Mouse (Mus musculus) kidney, adult 2 months (tissue): ENCODE measurements around the gene Dchs2. TPM values are rescaled to one million over a fixed set of nuclear protein-coding genes. Genes with fewer than 3 reads are reported as not detected.

Source experiments
- DNase-seq: peaks from one replicate; pipeline ENCODE4 v3.0.0; 2021
- H3K27ac ChIP-seq: fragments of 200-500 bp; 2 replicates; pipeline ENCODE4 v1.5.1; 2012; ENCODE audit warnings: low read depth, low read length, control low read depth, inconsistent platforms; ENCODE audit not compliant: insufficient read depth
- H3K27me3 ChIP-seq: fragments of 200-500 bp; replicated peaks from 2 replicates; pipeline ENCODE4 v1.6.1; 2012; ENCODE audit warnings: mild to moderate bottlenecking, moderate library complexity, low read length, inconsistent platforms; ENCODE audit not compliant: control insufficient read depth, insufficient read depth
- H3K36me3 ChIP-seq: fragments of 200-500 bp; 2 replicates; pipeline ENCODE4 v1.6.1; 2012; ENCODE audit warnings: mild to moderate bottlenecking, moderate library complexity, low read length, inconsistent platforms; ENCODE audit not compliant: control insufficient read depth, insufficient read depth
- H3K4me1 ChIP-seq: fragments of 200-500 bp; 2 replicates; pipeline ENCODE4 v1.6.1; 2011; ENCODE audit warnings: low read length; ENCODE audit not compliant: control insufficient read depth, insufficient read depth
- H3K4me3 ChIP-seq: fragments of 200-500 bp; 2 replicates; pipeline ENCODE4 v1.5.1; 2011; ENCODE audit warnings: mild to moderate bottlenecking, low read depth, low read length, control low read depth; ENCODE audit not compliant: insufficient read depth
- CTCF ChIP-seq: fragments of 200-500 bp; conservative IDR thresholded peaks from 2 replicates; pipeline ENCODE4 v1.5.1; 2011; ENCODE audit warnings: low read depth, mild to moderate bottlenecking, control low read depth, low read length, moderate library complexity, mixed read lengths; ENCODE audit not compliant: insufficient read depth, insufficient read length
- POLR2A ChIP-seq: fragments of 200-500 bp; IDR thresholded peaks from one replicate; pipeline ENCODE4 v1.6.1; 2011; ENCODE audit warnings: low read depth, low read length, control low read depth
- WGBS: fragments of 180-500 bp; shearing (Covaris S2); methylation state at CpG from one replicate; pipeline ENCODE4 v1.1.7; 2018; 5-methylcytosine and 5-hydroxymethylcytosine counted together
- polyA plus RNA-seq: library from polyadenylated mRNA; depleted of rRNA; stranded (reverse); fragments of >200 nt; gene quantifications from 2 replicates; pipeline ENCODE4 v1.2.3, GENCODE M21; 2012

Dchs2 gene
- polyA plus RNA-seq, 1 experiment = 0.03 TPM

DNA sequence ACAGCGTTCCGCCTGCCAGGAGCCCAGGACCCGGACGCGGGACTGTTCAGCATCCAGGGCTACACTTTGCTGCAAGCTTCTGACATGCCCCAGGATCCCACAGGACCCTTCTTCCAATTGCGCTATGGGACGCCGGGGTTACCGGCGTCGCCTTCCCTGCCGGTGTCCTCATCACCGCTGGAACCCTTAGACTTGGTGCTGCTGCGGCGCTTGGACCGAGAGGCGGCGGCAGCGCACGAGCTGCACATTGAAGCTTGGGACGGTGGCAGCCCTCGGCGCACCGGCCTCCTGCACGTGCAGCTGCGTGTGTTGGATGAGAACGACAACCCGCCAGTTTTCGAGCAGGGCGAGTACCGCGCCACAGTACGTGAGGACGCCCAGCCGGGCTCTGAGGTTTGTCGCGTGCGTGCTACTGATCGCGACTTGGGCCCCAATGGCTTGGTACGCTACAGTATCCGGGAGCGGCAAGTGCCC is 738 bp downstream of the Dchs2 start:
- under 1% methylated on average over 43 of the region's 43 CpGs for WGBS
- Histone ChIP-seq H3K27ac (no peak overlapping the region), H3K4me1 (no peaks in the 10 kb centered on the region), H3K27me3 (0 out of 2 replicates have a peak, but pooled peaks cover 2% of the 10 kb centered on the region), H3K4me3 (peak overlapping the region; percentile 1; the same call in 1 of the 2 replicates), H3K36me3 (no peaks in the 10 kb centered on the region)
- TF ChIP-seq POLR2A (no peak), CTCF (no peak)
- no peak for DNase-seq

GRCm38 (mm10) chr3:83129151-83129550 is 1.4 kb downstream of the Dchs2 start:
- Histone ChIP-seq H3K27me3 (0 out of 2 replicates have a peak, but pooled peaks cover 2% of the 10 kb centered on the region), H3K4me3 (no peak overlapping the region), H3K36me3 (no peaks in the 10 kb centered on the region), H3K4me1 (no peaks in the 10 kb centered on the region), H3K27ac (no peak overlapping the region)
- 7% methylated on average over 22 of the region's 22 CpGs for WGBS
- no peak for DNase-seq
- TF ChIP-seq POLR2A (no peak), CTCF (no peak)

- peak; percentile 10 for DNase-seq
- 50% methylated on average over 7 of the region's 7 CpGs for WGBS
- Histone ChIP-seq H3K27ac (no peak overlapping the region), H3K4me3 (no peak overlapping the region), H3K27me3 (no peaks in the 10 kb centered on the region), H3K4me1 (no peaks in the 10 kb centered on the region), H3K36me3 (no peaks in the 10 kb centered on the region)
- TF ChIP-seq POLR2A = no peak
- TF ChIP-seq CTCF = no peak
Measured at GRCm38 (mm10) chr3:83136413-83136812, 8.7 kb downstream of the Dchs2 start.

GRCm38 (mm10) chr3:83138820-83139219 is 11.1 kb downstream of the Dchs2 start:
- TF ChIP-seq POLR2A (no peak), CTCF (no peak)
- DNase-seq = no peak
- Histone ChIP-seq H3K36me3 (no peaks in the 10 kb centered on the region), H3K27ac (no peak overlapping the region), H3K4me3 (no peak overlapping the region), H3K4me1 (no peaks in the 10 kb centered on the region), H3K27me3 (no peaks in the 10 kb centered on the region)
- WGBS = 89% methylated on average over 2 of the region's 2 CpGs

GRCm38 (mm10) chr3:83145610-83146009 is 17.9 kb downstream of the Dchs2 start:
- DNase-seq = no peak
- no peaks in the 10 kb centered on the region for H3K27me3 ChIP-seq
- WGBS = 28% methylated on average over 3 of the region's 3 CpGs
- H3K4me3 ChIP-seq = no peak overlapping the region
- H3K36me3 ChIP-seq = no peaks in the 10 kb centered on the region
- no peak overlapping the region for H3K27ac ChIP-seq
- H3K4me1 ChIP-seq = no peaks in the 10 kb centered on the region
- TF ChIP-seq POLR2A = no peak
- TF ChIP-seq CTCF = no peak

GRCm38 (mm10) chr3:83147273-83148054 is 19.7 kb downstream of the Dchs2 start:
- H3K27ac ChIP-seq = no peak overlapping the region
- TF ChIP-seq CTCF (no peak), POLR2A (no peak)
- H3K4me1 ChIP-seq = no peaks in the 10 kb centered on the region
- no peaks in the 10 kb centered on the region for H3K36me3 ChIP-seq
- no peak overlapping the region for H3K4me3 ChIP-seq
- 82% methylated on average over 6 of the region's 6 CpGs for WGBS
- no peaks in the 10 kb centered on the region for H3K27me3 ChIP-seq
- DNase-seq = no peak

- Histone ChIP-seq H3K36me3 (no peaks in the 10 kb centered on the region), H3K4me1 (no peaks in the 10 kb centered on the region), H3K4me3 (no peak overlapping the region), H3K27me3 (no peaks in the 10 kb centered on the region), H3K27ac (no peak overlapping the region)
- WGBS = 39% methylated on average over 4 of the region's 4 CpGs
- no peak for TF ChIP-seq POLR2A
- TF ChIP-seq CTCF = no peak
- DNase-seq = no peak
Measured at GRCm38 (mm10) chr3:83148055-83148447, 20.3 kb downstream of the Dchs2 start.
